Mouse (Mus musculus) ES-Bruce4 (cell line): Measurements from ENCODE around the gene Iqca.

Experiments
- CTCF ChIP-seq: IDR thresholded peaks from one replicate; pipeline ENCODE4 v1.8.1; 2011; ENCODE audit warnings: low read depth, low read length
- EP300 ChIP-seq: IDR thresholded peaks from 2 replicates; pipeline ENCODE4 v1.6.1; 2011; ENCODE audit warnings: low read depth, low read length; ENCODE audit not compliant: insufficient read depth
- POLR2A ChIP-seq: IDR thresholded peaks from one replicate; pipeline ENCODE4 v1.8.1; 2011; ENCODE audit warnings: low read length; ENCODE audit not compliant: insufficient read depth

- TF ChIP-seq POLR2A (no peak), CTCF (no peak), EP300 (no peak)
These were observed 39.5 kb downstream of the Iqca start for GRCm38 (mm10) chr1:90113655-90114244.
